Mouse (Mus musculus) embryonic stem cell, embryonic (primary cell): ENCODE data around the gene Chst5.

Experiments
- CTCF ChIA-PET, 4 experiments: fragments of 300-600 bp in 2 of 4; fragments of 350-600 bp in 2 of 4; sonication (Branson Sonifier 250); formaldehyde crosslinking; loops; one replicate each; lab custom pipeline; 2022; ENCODE audit warnings: inconsistent platforms in 2 of 4; lab: Charles Lee
- POLR2A ChIA-PET, 4 experiments: fragments of 300-600 bp in 2 of 4; fragments of 350-600 bp in 2 of 4; sonication (Branson Sonifier 250); formaldehyde crosslinking; loops; one replicate each; lab custom pipeline; 2022; ENCODE audit warnings: antibody characterized with exemption in 4 of 4, inconsistent platforms in 1 of 4; lab: Charles Lee

The Chst5 gene

DNA sequence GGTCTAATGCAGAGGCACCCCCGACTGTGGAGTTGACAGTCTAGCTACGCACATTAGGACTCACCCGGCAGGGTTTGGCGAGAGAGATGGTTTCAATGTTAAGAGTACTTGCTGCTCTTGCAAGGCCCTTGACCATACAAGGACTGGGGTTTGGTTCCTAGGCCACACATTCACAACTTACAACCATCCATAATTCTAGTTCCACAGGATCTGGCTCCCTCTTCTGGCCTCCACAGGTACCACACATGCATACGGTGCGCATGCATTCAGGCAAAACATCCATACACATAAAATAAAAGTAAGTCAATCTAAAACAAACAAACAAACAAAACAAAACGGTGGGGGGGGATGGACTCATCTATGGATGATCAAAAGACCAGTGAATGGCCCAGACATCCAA is 15.3 kb downstream of the Chst5 start:
- ChIA-PET POLR2A (interaction anchor here in 1 of 4 experiments (0.7 kb wide), 1 partner anchor 14 kb away, joined by 3 read pairs; no protein-coding TSS in a partner anchor), CTCF (interaction anchor here in 2 of 4 experiments (0.5 to 0.9 kb wide), 3 partner anchors 12 to 226 kb away, joined by 3 to 8 read pairs (median 3); no protein-coding TSS in a partner anchor)

DNA sequence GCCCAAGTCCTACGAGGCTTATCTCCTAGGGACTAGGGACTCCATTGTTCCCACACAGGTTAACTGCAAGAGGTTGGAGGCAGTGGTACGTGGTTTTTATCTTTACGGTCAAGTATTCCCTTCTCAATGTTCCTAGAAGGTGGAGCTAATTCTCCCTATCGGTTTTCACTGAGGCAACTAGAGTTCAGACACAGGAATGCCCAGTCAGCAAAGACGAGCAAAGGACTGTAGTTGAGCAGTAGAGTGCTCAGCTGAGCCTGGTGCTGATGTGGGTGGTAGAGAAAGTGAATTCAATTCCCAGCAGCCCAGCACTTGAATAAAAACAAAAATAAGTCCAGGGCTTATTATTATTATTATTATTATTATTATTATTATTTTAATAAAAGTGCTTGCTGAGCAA is 17.6 kb downstream of the Chst5 start:
- CTCF ChIA-PET = interaction anchor here in 3 of 4 experiments (0.6 to 3.7 kb wide), 5 partner anchors 10 to 505 kb away, joined by 3 to 19 read pairs (median 3); no protein-coding TSS in a partner anchor

DNA sequence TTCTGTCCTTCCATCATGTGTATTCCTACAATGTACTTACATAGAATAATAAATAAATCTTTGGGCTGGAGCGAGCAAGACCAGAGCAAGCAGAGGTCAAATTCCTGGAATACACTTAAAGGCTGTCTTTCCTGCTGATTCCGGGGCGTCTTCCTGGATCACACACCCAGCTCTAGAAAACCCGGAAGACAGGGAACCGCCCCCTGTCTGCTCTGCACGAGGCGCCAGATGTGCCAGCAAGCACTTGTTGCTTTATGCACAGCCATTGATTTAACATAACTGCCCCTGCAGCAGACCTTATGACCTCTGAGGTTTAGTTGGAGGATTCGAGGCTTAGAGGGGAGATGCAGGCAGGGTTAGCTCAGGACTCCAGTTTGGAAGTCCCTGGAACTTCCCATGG is 18.3 kb downstream of the Chst5 start:
- ChIA-PET POLR2A (interaction anchor here in 3 of 4 experiments (1.0 to 1.7 kb wide), 7 partner anchors 9 to 249 kb away, joined by 3 to 4 read pairs (median 3); partner anchors contain the start of gene Zfp1 (in 1 of the 3)), CTCF (interaction anchor here in 3 of 4 experiments (0.6 to 3.7 kb wide), 3 partner anchors 10 to 11 kb away, joined by 3 to 19 read pairs (median 3); no protein-coding TSS in a partner anchor)

More for the DNA sequence above, 17.6 kb downstream of the Chst5 start:
- POLR2A ChIA-PET = interaction anchor here in 2 of 4 experiments (0.8 to 1.4 kb wide), 5 partner anchors 9 to 142 kb away, joined by 3 read pairs; no protein-coding TSS in a partner anchor

DNA sequence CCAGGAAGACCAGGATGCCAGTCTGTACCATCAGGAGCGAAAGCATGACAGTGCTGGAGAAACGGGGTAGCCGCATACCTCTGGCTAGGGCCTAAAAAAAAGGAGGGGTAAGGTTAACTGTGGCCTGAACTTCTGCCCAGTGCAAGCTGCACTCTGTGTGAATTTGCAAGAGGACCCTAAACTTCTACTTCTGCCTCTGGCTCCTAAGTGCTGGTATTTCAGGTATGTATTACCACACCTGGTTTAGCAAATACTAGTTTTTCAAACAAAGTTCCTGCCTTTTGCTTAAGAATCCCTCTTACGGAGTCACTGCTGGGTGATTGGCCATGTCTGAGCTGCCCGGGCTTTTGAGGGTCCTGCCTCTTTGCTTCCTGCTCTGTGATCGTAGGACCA is 19.3 kb downstream of the Chst5 start:
- CTCF ChIA-PET = interaction anchor here in 2 of 4 experiments (0.6 to 3.7 kb wide), 3 partner anchors 9 to 35 kb away, joined by 3 to 19 read pairs (median 9); no protein-coding TSS in a partner anchor
- POLR2A ChIA-PET = interaction anchor here in 3 of 4 experiments (0.6 to 1.7 kb wide), 7 partner anchors 11 to 248 kb away, joined by 3 to 4 read pairs (median 3); partner anchors contain the start of gene Zfp1 (in 1 of the 3)

DNA sequence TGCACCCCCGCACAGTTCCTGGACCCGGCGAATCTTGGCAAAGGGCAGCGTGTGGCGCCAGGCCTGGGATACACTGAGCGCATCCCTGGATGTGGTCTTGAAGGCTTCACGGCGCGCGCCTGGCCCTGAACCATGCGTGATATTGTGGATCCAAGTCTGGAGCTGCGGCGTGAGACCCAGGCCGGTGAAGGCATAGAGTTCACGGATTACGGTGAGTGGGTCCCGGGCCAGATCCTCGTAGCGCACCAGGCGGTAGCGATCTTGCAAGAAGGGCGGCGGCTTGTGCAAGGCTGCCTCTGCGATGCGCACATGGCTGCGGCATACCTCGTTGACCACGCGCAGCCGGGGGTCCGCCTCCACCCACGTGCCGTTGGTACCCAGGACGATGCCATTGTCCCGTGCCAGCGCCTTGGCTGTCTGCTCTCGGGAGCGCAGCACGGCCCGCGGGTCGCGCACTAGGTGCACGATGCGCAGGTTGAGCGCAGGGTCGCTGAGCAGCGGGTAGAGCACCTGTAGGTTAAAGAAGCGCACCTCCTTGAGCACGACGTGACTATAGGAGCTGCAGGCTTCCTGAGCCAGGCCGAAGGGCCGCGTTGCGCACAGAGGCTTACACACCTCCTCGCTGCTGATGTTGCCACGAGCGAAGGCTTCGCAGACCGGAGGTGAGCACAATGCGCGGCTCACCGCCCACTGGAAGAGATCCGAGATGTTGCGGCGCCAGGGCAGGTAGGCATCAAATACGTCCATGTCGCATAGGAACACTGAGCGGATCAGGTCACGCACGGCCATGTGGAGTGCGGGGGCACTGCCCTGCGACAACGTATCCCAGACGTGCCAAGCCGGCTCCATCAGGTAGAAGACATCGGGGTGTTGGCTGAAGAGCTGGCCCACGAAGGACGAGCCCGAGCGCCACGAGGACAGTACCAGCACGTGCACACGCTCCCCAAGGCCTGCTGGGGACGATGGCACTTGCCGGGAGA is 20.0 kb downstream of the Chst5 start:
- CTCF ChIA-PET = interaction anchor here in 3 of 4 experiments (0.6 to 3.7 kb wide), 5 partner anchors 8 to 210 kb away, joined by 3 to 19 read pairs (median 4); no protein-coding TSS in a partner anchor
- POLR2A ChIA-PET = interaction anchor here in 2 of 4 experiments (0.6 to 1.7 kb wide), 8 partner anchors 8 to 247 kb away, joined by 3 to 5 read pairs (median 3); partner anchors contain the start of gene Zfp1 (in 1 of the 2)

DNA sequence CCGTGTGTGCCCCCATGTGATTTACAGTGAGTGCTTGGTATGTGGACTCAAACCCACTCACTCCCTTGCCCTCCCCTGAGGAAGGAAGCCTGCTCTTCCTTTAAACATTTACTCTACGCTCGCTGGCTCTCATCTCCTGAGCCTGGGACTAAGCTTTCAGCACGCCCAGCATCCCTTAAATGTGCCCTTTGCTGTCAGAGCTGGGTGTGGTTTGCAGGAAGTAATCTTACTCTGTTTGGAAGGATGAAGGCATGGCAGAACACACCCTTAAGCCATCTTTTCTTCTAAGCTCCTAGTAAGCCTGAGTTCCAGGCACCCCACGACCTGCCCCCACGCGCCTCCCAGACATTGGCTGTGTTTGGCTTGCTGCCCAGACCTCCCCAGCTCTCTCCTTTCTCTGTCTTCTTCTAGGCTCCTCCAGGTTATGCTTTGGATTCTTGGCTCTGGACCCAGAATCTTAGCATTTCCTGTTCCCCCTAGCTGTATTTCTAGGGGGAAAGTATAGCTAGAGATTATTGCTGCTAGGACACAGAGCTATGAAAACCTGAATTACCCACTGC is 22.1 kb downstream of the Chst5 start:
- CTCF ChIA-PET = interaction anchor here in 1 of 4 experiments (0.7 to 2.2 kb wide), 4 partner anchors 10 to 207 kb away, joined by 3 to 8 read pairs (median 4); no protein-coding TSS in a partner anchor

DNA sequence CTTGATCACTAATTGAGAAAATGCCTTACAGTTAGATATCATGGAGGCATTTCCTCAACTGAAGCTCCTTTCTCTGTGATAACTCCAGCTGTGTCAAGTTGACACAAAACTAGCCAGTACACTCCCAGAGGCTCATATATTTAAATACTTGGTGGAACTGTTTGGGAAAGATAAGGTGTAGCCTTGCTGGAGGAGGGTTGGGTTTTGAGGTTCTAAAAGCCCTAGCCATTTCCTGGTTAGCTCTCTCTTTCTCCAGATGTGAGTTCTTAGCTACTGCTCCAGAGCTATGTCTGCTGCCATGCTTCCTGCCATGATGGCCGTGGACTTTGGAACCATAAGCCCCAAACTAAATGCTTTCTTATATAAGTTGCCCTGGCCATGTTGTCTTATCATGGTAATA is 22.8 kb downstream of the Chst5 start:
- ChIA-PET POLR2A (interaction anchor here in 3 of 4 experiments (0.6 to 1.5 kb wide), 9 partner anchors 11 to 383 kb away, joined by 3 to 5 read pairs (median 4); partner anchors contain the start of genes Chst5 (in 1 of the 3) and Gabarapl2 (in 1 of the 3)), CTCF (interaction anchor here in 1 of 4 experiments (1.9 to 2.2 kb wide), 2 partner anchors 10 to 37 kb away, joined by 4 to 8 read pairs; no protein-coding TSS in a partner anchor)

More for the DNA sequence above, 22.1 kb downstream of the Chst5 start:
- POLR2A ChIA-PET = interaction anchor here (0.5 to 1.5 kb wide), 12 partner anchors 10 to 158 kb away, joined by 3 to 5 read pairs (median 3); partner anchors contain the start of genes Tmem231 (in 2 of the 4), Chst5 (in 1 of the 4) and Gabarapl2 (in 1 of the 4)

DNA sequence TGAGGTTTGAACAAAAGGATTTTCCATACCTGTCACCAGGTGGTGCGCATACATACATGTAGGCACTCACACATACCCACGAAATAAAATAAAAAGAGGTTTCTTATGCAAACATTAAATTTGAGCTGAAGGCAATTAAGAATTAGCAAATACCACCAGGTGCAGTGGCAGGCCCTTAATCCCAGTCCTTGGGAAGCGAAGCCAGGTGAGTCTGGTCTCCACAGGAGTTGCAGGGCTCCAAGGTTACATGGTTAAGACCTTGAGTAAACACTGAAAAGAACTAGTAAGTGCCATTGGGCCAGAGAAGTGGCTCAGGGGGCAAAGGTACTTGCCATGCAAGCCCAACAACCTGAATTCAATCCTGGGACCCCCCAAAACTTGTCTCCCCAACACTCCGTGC is 26.6 kb downstream of the Chst5 start:
- ChIA-PET CTCF (interaction anchor here in 2 of 4 experiments (0.9 to 2.5 kb wide), 2 partner anchors 7 to 151 kb away, joined by 4 to 19 read pairs; no protein-coding TSS in a partner anchor), POLR2A (interaction anchor here in 1 of 4 experiments (1.1 kb wide), 1 partner anchor 9 kb away, joined by 3 read pairs; no protein-coding TSS in a partner anchor)

DNA sequence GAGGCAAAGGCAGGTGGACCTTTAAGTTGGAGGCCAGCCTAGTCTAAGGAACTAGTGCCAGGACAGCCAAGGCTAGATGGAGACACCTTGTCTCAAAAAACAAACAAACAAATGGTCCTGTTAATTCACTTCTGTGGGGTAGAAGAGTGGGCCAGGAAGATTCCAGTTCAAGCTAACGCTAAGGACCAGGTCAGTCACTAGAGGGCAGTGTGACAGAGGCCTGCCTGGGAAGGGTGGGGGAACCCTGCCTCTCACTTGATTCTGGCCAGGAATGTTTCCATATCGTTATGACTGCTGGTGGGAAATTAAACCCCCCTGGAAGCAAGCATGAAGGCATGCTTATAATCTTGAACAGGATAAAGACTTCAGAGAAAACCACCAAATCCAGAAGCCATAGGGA is 28.7 kb downstream of the Chst5 start:
- POLR2A ChIA-PET = interaction anchor here in 3 of 4 experiments (0.5 to 1.6 kb wide), 12 partner anchors 8 to 1378 kb away, joined by 3 to 5 read pairs (median 3); partner anchors contain the start of gene Rfwd3 (in 1 of the 3)
- CTCF ChIA-PET = interaction anchor here (0.5 to 2.5 kb wide), 47 partner anchors 8 to 1331 kb away, joined by 3 to 20 read pairs (median 4); partner anchors contain the start of genes Adat1 (in 1 of the 4) and Cfdp1 (in 1 of the 4)

DNA sequence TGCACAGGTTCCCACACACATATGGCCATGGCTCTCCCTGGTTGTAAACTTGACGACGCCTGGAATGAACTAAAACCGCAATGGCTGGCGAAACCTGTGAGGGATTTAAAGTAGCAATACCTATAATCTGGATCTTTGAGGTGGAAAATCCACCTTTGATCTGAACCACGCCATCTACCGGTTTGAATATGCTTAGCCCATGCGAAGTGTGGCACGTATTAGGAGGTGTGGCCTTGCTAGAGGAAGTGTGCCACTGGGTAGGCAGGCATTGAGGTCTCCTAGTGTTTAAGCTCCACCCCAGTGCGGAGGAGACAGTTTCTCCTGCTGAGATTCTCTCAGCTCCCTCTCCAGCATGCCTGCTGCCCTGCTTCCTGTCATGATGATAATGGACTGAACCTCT is 32.5 kb downstream of the Chst5 start:
- POLR2A ChIA-PET = interaction anchor here in 3 of 4 experiments (0.9 to 1.4 kb wide), 5 partner anchors 9 to 24 kb away, joined by 3 to 10 read pairs (median 3); partner anchors contain the start of gene Cfdp1 (in 1 of the 3)
- CTCF ChIA-PET = interaction anchor here in 3 of 4 experiments (0.5 to 1.4 kb wide), 6 partner anchors 9 to 229 kb away, joined by 3 to 5 read pairs (median 4); no protein-coding TSS in a partner anchor

DNA sequence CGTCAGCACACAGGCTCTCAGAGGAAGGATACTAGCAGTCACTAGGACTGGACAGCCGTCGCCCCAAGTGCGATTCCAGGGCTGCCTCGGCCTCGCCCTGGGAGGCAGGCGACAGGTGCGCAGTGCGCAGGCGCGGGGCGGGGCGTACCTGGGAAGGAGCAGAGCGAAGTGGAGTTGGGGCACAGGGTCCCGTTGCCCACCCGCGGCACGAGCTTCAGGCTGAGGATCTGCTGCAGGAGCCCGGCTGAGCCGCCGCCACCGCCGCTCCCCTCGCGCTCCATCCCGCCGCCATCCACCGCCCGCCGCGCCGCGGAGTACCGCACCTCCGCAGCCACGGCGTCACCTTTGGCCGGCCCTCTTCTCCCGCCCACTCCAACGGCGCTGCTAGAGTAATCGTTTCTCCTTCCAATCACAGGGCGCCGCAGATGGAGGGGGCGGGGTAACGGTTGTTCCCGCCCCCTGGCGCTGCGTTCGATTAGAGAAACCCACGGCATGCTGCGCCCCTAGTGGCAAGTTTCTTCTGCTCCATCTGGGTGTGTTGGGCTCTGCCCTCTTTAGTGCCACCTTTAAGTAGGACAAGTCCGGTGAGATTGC is 33.8 kb downstream of the Chst5 start, which contains the start of gene Tmem170:
Gene Tmem170 (minus strand): TSS at position 396 of the 594 bp plus-strand sequence.
- CTCF ChIA-PET = interaction anchor here in 1 of 4 experiments (0.6 kb wide), 1 partner anchor 120 kb away, joined by 4 read pairs; no protein-coding TSS in a partner anchor
- POLR2A ChIA-PET = interaction anchor here in 2 of 4 experiments (1.2 to 1.3 kb wide), 2 partner anchors 24 to 145 kb away, joined by 3 to 4 read pairs; no protein-coding TSS in a partner anchor

DNA sequence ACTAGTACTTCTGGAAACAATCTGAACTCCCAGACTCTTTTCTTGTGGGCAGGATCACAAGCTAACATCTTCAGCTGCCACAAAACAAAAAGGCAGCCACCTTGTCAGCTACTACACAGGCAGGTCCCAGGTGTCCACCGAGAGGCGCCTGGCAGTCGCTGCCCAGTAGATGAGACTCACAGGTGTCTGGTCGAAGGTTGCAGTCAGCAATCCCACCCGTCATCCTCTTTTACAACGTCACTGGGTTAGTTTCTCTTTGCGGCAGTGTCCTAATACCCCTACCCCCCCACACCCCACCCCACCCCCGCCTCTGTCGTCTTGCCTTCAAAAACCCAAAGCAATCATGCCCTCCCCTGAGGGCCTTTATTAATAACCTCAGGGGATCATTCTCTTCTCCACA is 34.5 kb downstream of the Chst5 start:
- POLR2A ChIA-PET = interaction anchor here in 2 of 4 experiments (0.6 to 1.3 kb wide), 3 partner anchors 23 to 163 kb away, joined by 3 to 4 read pairs (median 3); no protein-coding TSS in a partner anchor

DNA sequence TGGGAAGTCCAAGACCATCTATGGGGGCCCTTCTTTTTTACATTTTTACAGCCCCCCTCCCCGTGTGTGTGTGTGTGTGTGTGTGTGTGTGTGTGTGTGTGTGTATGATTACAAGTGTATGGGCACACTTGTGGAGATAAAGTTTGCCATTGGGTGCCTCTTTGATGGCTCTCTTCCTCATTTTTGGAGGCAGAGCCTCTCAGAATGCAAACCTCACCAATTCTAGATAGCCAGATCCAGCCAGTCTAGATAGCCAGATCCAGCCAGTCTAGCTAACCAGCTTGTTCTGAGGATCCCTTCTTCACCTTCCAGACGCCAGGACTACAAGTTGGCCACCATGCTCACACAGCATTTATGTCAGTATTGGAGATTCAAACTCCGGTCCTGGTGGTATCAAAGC is 39.0 kb downstream of the Chst5 start:
- ChIA-PET POLR2A (interaction anchor here (0.6 to 1.7 kb wide), 12 partner anchors 10 to 83 kb away, joined by 3 to 12 read pairs (median 4); partner anchors contain the start of genes Cfdp1 (in 1 of the 4) and Tmem231 (in 1 of the 4)), CTCF (interaction anchor here in 3 of 4 experiments (0.7 to 3.4 kb wide), 6 partner anchors 9 to 207 kb away, joined by 3 to 20 read pairs (median 5); no protein-coding TSS in a partner anchor)

More for the DNA sequence above, 34.5 kb downstream of the Chst5 start:
- CTCF ChIA-PET = interaction anchor here in 1 of 4 experiments (0.6 kb wide), 1 partner anchor 121 kb away, joined by 4 read pairs; no protein-coding TSS in a partner anchor

DNA sequence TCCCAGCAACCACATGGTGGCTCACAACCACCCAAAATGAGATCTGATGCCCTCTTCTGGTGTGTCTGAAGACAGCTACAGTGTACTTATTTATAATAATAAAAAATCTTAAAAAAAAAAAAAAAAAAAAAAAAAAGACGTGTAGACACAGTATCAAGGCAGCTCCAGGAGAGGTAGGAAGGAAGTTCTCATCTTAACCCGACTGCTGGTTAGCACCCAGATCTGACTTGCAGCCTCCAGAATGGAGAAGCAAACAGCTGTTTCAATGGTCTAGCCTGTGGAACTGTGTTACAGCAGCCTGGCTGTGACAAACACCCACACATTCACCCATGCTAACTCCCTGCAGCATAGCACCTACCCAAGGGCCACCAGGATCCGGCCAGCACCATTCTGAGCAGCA is 39.9 kb downstream of the Chst5 start:
- ChIA-PET CTCF (interaction anchor here (0.6 to 3.4 kb wide), 9 partner anchors 11 to 206 kb away, joined by 3 to 20 read pairs (median 6); partner anchors contain the start of gene Adat1 (in 1 of the 4)), POLR2A (interaction anchor here in 3 of 4 experiments (0.5 to 1.7 kb wide), 11 partner anchors 9 to 189 kb away, joined by 3 to 9 read pairs (median 3); partner anchors contain the start of genes Adat1 (in 1 of the 3) and Cfdp1 (in 1 of the 3))

DNA sequence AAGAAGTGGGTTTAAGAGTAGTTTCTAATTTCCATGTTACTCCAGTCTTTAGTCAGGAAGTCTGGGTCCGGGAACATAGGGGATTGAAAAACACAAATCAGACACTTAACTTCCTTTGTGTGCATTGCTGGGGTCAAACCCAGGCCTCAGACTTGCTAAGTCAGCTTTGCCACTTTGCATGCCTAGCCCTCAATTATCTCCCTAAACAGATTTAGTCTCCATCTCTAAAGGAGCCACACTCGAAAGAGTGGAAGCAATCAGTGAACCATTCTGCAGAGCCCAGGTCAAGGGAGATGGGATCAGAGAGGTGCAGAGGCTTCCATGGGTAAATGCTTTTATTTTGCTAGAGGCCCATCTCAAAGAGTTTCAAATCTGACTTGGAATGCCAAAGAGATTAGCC is 41.6 kb downstream of the Chst5 start:
- ChIA-PET CTCF (no interaction called here), POLR2A (interaction anchor here in 3 of 4 experiments (0.6 to 0.9 kb wide), 3 partner anchors 8 to 17 kb away, joined by 3 read pairs; no protein-coding TSS in a partner anchor)

DNA sequence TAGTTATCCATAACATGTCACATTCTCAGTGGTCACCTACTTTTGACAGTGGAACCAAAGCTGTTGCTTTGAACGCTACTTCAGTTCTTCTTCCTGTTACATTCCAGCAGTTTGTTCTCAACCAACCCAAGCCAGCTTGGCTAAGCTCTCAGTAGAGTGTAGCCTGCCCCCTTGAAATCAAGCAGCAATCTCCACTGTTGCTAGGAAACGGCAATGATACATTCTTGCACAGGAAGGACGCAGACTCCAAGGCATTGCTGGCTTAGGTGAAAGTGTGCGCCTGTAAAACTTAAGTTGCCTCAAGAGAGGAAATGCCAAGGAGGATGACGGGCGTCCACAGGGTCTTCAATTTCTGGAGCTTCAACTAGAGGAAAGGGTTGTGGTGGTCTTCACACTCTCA is 44.4 kb downstream of the Chst5 start:
- ChIA-PET CTCF (no interaction called here), POLR2A (interaction anchor here in 2 of 4 experiments (1.2 to 1.5 kb wide), 3 partner anchors 20 to 185 kb away, joined by 3 to 5 read pairs (median 4); no protein-coding TSS in a partner anchor)
